Mouse (Mus musculus) testis, postnatal 14 days (tissue): ENCODE data around the gene Gm20388.
"Not testable (repeated sequence)": the region's sequence is repeated elsewhere in the genome, so short reads cannot be mapped to it uniquely, and the experiment has no call there.

ENCODE experiments used
- DNase-seq: peaks from one replicate; pipeline ENCODE4 v3.0.0; 2021; ENCODE audit warnings: low spot score

Gm20388 gene

GRCm38 (mm10) chr8:123039376-123040109, 3128.9 kb downstream of the Gm20388 start:
- DNase-seq: no peak

- no peak for DNase-seq
These were observed 3129.5 kb downstream of the Gm20388 start for GRCm38 (mm10) chr8:123040110-123040650.

- DNase-seq: peak; percentile 71
These were observed 3130.6 kb downstream of the Gm20388 start for GRCm38 (mm10) chr8:123041008-123041773.

GRCm38 (mm10) chr8:123041774-123042105, 3131.1 kb downstream of the Gm20388 start:
- DNase-seq: no peak

- DNase-seq: peak; percentile 100
These were observed 3131.7 kb downstream of the Gm20388 start, which contains the start of gene Ankrd11 for GRCm38 (mm10) chr8:123042158-123042973. Ankrd11 (minus strand) TSS chr8:123042277.

- no peak for DNase-seq
These were observed 3132.5 kb downstream of the Gm20388 start for GRCm38 (mm10) chr8:123042974-123043625.

GRCm38 (mm10) chr8:123043941-123044340, 3133.3 kb downstream of the Gm20388 start:
- DNase-seq: no peak

GRCm38 (mm10) chr8:123044743-123045425, 3134.2 kb downstream of the Gm20388 start:
- not testable (repeated sequence) for DNase-seq

- DNase-seq: no peak
These were observed 3136.1 kb downstream of the Gm20388 start for GRCm38 (mm10) chr8:123046706-123047105.

- no peak for DNase-seq
These were observed 3137.2 kb downstream of the Gm20388 start for GRCm38 (mm10) chr8:123047827-123048226.

GRCm38 (mm10) chr8:123048402-123048801, 3137.8 kb downstream of the Gm20388 start:
- DNase-seq: no peak

- no peak for DNase-seq
These were observed 3140.8 kb downstream of the Gm20388 start for GRCm38 (mm10) chr8:123051458-123051857.

- no peak for DNase-seq
These were observed 3152.1 kb downstream of the Gm20388 start, which contains the start of gene Spg7 for GRCm38 (mm10) chr8:123062721-123063120. Spg7 (plus strand) TSS chr8:123062942.

- no peak for DNase-seq
These were observed 3153.4 kb downstream of the Gm20388 start for GRCm38 (mm10) chr8:123064072-123064471.

- no peak for DNase-seq
These were observed 3154.2 kb downstream of the Gm20388 start for GRCm38 (mm10) chr8:123064809-123065213.

- peak; percentile 95 for DNase-seq
These were observed 3154.8 kb downstream of the Gm20388 start for GRCm38 (mm10) chr8:123065214-123066100.

GRCm38 (mm10) chr8:123066101-123066683, 3155.6 kb downstream of the Gm20388 start:
- no peak for DNase-seq

GRCm38 (mm10) chr8:123071176-123071575, 3160.5 kb downstream of the Gm20388 start:
- no peak for DNase-seq

GRCm38 (mm10) chr8:123077213-123077612, 3166.6 kb downstream of the Gm20388 start:
- no peak for DNase-seq
